ENCODE assay signal across 17 mouse cellular contexts in the genomic region with DNA sequence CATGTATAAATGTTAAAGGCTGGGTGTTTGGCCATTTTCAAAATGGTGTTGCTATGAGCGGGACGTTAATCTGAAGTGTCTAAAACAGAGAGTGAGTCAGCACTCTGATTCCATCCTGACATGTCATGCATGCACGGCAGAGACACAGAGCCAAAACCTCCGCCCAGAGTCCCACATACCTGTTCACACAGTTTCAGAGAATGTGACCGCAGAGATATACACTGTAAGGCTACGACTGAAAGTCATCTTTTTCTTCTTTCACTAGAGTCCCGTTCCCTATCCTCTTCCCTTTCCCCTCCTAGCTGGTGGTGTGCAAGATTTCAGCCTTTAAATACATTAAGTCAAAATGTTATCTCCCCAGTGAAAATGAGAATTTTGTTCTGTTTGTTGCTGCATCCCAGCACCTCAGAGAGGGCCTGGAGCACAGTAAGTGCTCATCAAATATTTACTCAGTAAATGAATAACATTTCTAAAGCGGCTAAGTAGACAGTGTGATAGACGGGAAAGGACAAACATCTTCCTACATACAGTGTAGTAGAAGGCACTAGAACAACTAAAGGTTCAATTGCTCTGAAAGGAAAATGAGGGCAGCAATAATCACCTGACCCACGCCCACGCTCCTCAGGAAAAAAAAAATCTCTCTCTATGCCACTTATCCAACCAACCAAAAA. TPM values are rescaled to one million over a fixed set of nuclear protein-coding genes. Genes with fewer than 3 reads are reported as not detected.
A peak's percentile ranks its signal among the peaks of the same experiment; 100 is the strongest.
DNase-seq lines count a peak whose midpoint lies in the region; ATAC-seq lines count a peak whose summit lies in the region.
"Had no signal": no experiment of that assay in that cellular context is flagged by ENCODE, and none has a peak within 500 bp of the region (broad histone marks: within the 10 kb centered on the region; RNA-seq: fewer than 3 reads in every experiment).

No protein-coding gene starts in this region.

- no peak overlapping the region for H3K4me2 ChIP-seq in heart, embryonic 12.5 days
- H3K4me2 ChIP-seq in lung, embryonic 16.5 days (ENCODE audit: low read depth, low read length) = peak overlapping the region; percentile 19; the same call in 1 of the 2 replicates
- no peak overlapping the region; the same call in 1 of the 2 replicates for H3K4me2 ChIP-seq in liver, embryonic 15.5 days
- no peak overlapping the region for H3K4me2 ChIP-seq in stomach, embryonic 16.5 days (ENCODE audit: low read depth, low read length)
- H3K4me2 ChIP-seq in forebrain, embryonic 14.5 days (ENCODE audit: low read length) = no peak overlapping the region
- H3K4me2 ChIP-seq: embryonic facial prominence, embryonic 12.5 days had no signal

- no peaks in the 10 kb centered on the region for H3K9me3 ChIP-seq in heart, embryonic 12.5 days (replicated peaks)
- no peaks in the 10 kb centered on the region for H3K9me3 ChIP-seq in lung, embryonic 16.5 days (ENCODE audit: control insufficient read depth, low read length)
- H3K9me3 ChIP-seq in liver, embryonic 15.5 days (replicated peaks) = no peaks in the 10 kb centered on the region
- H3K9me3 ChIP-seq in stomach, embryonic 16.5 days (replicated peaks; ENCODE audit: control insufficient read depth, low read length) = no peaks in the 10 kb centered on the region
- no peaks in the 10 kb centered on the region for H3K9me3 ChIP-seq in forebrain, embryonic 14.5 days (replicated peaks; ENCODE audit: control insufficient read depth, low read length)
- H3K9me3 ChIP-seq: embryonic facial prominence, embryonic 12.5 days had no signal

- peaks cover 6% of the 10 kb centered on the region for H3K4me1 ChIP-seq in heart, embryonic 12.5 days (replicated peaks)
- peaks cover 26% of the 10 kb centered on the region for H3K4me1 ChIP-seq in lung, embryonic 16.5 days (replicated peaks; ENCODE audit: control insufficient read depth, insufficient read depth, low read length)
- H3K4me1 ChIP-seq in liver, embryonic 15.5 days (replicated peaks) = no peaks in the 10 kb centered on the region; the same call in 1 of the 2 replicates
- H3K4me1 ChIP-seq in stomach, embryonic 16.5 days (ENCODE audit: control insufficient read depth, insufficient read depth, low read length) = peaks cover 31% of the 10 kb centered on the region; the same call in 1 of the 2 replicates
- no peaks in the 10 kb centered on the region for H3K4me1 ChIP-seq in forebrain, embryonic 14.5 days (ENCODE audit: control insufficient read depth, insufficient read depth, low read length)
- H3K4me1 ChIP-seq: embryonic facial prominence, embryonic 12.5 days had no signal

- no peak overlapping the region for H3K27ac ChIP-seq in heart, embryonic 12.5 days (ENCODE audit: poor library complexity, severe bottlenecking)
- 0 out of 2 replicates have a peak overlapping the region, but pooled peaks have one; percentile 28 for H3K27ac ChIP-seq in lung, embryonic 16.5 days (ENCODE audit: low read length)
- peak overlapping the region; percentile 51 for H3K27ac ChIP-seq in liver, embryonic 15.5 days (replicated peaks)
- 0 out of 2 replicates have a peak overlapping the region, but pooled peaks have one; percentile 6 for H3K27ac ChIP-seq in stomach, embryonic 16.5 days (ENCODE audit: low read length)
- no peak overlapping the region for H3K27ac ChIP-seq in forebrain, embryonic 14.5 days (ENCODE audit: low read depth, low read length)
- H3K27ac ChIP-seq: embryonic facial prominence, embryonic 12.5 days; hindbrain, postnatal 0 days had no signal

- no peaks in the 10 kb centered on the region for H3K27me3 ChIP-seq in heart, embryonic 12.5 days (replicated peaks)
- H3K27me3 ChIP-seq in lung, embryonic 16.5 days (ENCODE audit: control insufficient read depth, insufficient read depth, low read depth, low read length) = no peaks in the 10 kb centered on the region
- H3K27me3 ChIP-seq in liver, embryonic 15.5 days = no peaks in the 10 kb centered on the region
- H3K27me3 ChIP-seq in stomach, embryonic 16.5 days (ENCODE audit: control insufficient read depth, insufficient read depth, low read length) = no peaks in the 10 kb centered on the region
- H3K27me3 ChIP-seq in forebrain, embryonic 14.5 days (replicated peaks; ENCODE audit: control insufficient read depth, insufficient read depth, low read length) = no peaks in the 10 kb centered on the region
- H3K27me3 ChIP-seq: embryonic facial prominence, embryonic 12.5 days had no signal

- no peak for DNase-seq in heart, adult 18-20 months
- no peak for DNase-seq in lung, postnatal 10 days
- no peak for DNase-seq in layer of hippocampus, adult 8-10 months (ENCODE audit: low spot score in 2 of 2)
- no peak for DNase-seq in forebrain, embryonic 14.5 days (ENCODE audit: low spot score)
- DNase-seq: adrenal gland, postnatal 10 days; cerebellum, adult 18-20 months; gastrocnemius, postnatal 10 days; heart, postnatal 4 days; layer of hippocampus, adult 9-11 months; retina, postnatal 1 day had no signal

- 79% methylated on average over 11 of the region's 11 CpGs for WGBS in heart, embryonic 12.5 days
- 47% methylated on average over 11 of the region's 11 CpGs for WGBS in lung, embryonic 16.5 days
- 55% methylated on average over 11 of the region's 11 CpGs for WGBS in liver, embryonic 15.5 days (ENCODE audit: insufficient replicate concordance)
- WGBS in stomach, embryonic 16.5 days = 54% methylated on average over 11 of the region's 11 CpGs
- whole genome bisulfite sequencing in forebrain, embryonic 14.5 days = 90% methylated on average over 11 of the region's 11 CpGs

- no peak overlapping the region for H3K9ac ChIP-seq in heart, embryonic 12.5 days
- H3K9ac ChIP-seq in lung, embryonic 16.5 days (ENCODE audit: low read length) = no peak overlapping the region
- no peak overlapping the region for H3K9ac ChIP-seq in liver, embryonic 15.5 days
- H3K9ac ChIP-seq in stomach, embryonic 16.5 days (ENCODE audit: low read length) = no peak overlapping the region
- no peak overlapping the region for H3K9ac ChIP-seq in forebrain, embryonic 14.5 days (ENCODE audit: low read length)
- H3K9ac ChIP-seq: embryonic facial prominence, embryonic 12.5 days had no signal

- 0 out of 2 replicates have a peak, but pooled peaks have one; percentile 9 for ATAC-seq in heart, embryonic 12.5 days (ENCODE audit: insufficient number of reproducible peaks, low FRiP score)
- peak; percentile 21 for ATAC-seq in lung, embryonic 16.5 days (ENCODE audit: low read depth)
- peak; percentile 83 for ATAC-seq in liver, embryonic 15.5 days (ENCODE audit: insufficient read depth)
- ATAC-seq in stomach, embryonic 16.5 days (ENCODE audit: insufficient read depth, low FRiP score) = no peak
- no peak for ATAC-seq in forebrain, embryonic 14.5 days
- ATAC-seq: hindbrain, postnatal 0 days; midbrain, embryonic 16.5 days had no signal

- H3K4me3 ChIP-seq in heart, embryonic 12.5 days = no peak overlapping the region
- no peak overlapping the region for H3K4me3 ChIP-seq in lung, embryonic 16.5 days (ENCODE audit: low read length)
- no peak overlapping the region for H3K4me3 ChIP-seq in liver, embryonic 15.5 days (replicated peaks)
- no peak overlapping the region for H3K4me3 ChIP-seq in stomach, embryonic 16.5 days (replicated peaks; ENCODE audit: low read length)
- no peak overlapping the region for H3K4me3 ChIP-seq in forebrain, embryonic 14.5 days (ENCODE audit: low read depth, low read length)
- H3K4me3 ChIP-seq: embryonic facial prominence, embryonic 12.5 days had no signal

- peaks cover 7% of the 10 kb centered on the region; the same call in 1 of the 2 replicates for H3K36me3 ChIP-seq in heart, embryonic 12.5 days
- H3K36me3 ChIP-seq in lung, embryonic 16.5 days (ENCODE audit: control insufficient read depth, insufficient read depth, low read length) = 0 out of 2 replicates have a peak, but pooled peaks cover 6% of the 10 kb centered on the region
- no peaks in the 10 kb centered on the region for H3K36me3 ChIP-seq in liver, embryonic 15.5 days (replicated peaks)
- no peaks in the 10 kb centered on the region for H3K36me3 ChIP-seq in stomach, embryonic 16.5 days (ENCODE audit: control insufficient read depth, insufficient read depth, low read length)
- peaks cover 5% of the 10 kb centered on the region; the same call in 1 of the 2 replicates for H3K36me3 ChIP-seq in forebrain, embryonic 14.5 days (ENCODE audit: control insufficient read depth, insufficient read depth, low read length)

RNA-seq across cellular contexts. Expression of a gene that starts 59.5 kb away (rescaled TPM):
- 36.5 and 38.1 TPM in 2 replicates for polyA plus RNA-seq in heart, embryonic 12.5 days (2016; fragmentation: Nextera tagmentation; extraction: Ambion mirVana)
- total RNA-seq in heart, adult 18-20 months (2021) = 10 to 100 TPM; 24.8 to 30.0 TPM
- 80.4 and 83.0 TPM in 2 replicates for polyA plus RNA-seq in lung, embryonic 16.5 days (2015; fragmentation: Nextera tagmentation; extraction: Ambion mirVana)
- polyA plus RNA-seq in liver, embryonic 15.5 days (2015; fragmentation: Nextera tagmentation; extraction: Ambion mirVana) = 8.1 and 8.2 TPM in 2 replicates
- 55.3 and 57.8 TPM in 2 replicates for polyA plus RNA-seq in stomach, embryonic 16.5 days (2015; fragmentation: Nextera tagmentation; extraction: Ambion mirVana)
- total RNA-seq in layer of hippocampus, adult 8-10 months (2022) = 10 to 100 TPM; 12.4 to 14.7 (median 13.6) TPM
- polyA plus RNA-seq in forebrain, embryonic 14.5 days (2014; fragmentation: Nextera tagmentation; extraction: Ambion mirVana) = 78.1 and 89.1 TPM in 2 replicates

Comparison
In these comparisons a context has a peak if more than half of its experiments do, and no peak if none do; other contexts are left out.
1. ATAC-seq: peak in heart, embryonic 12.5 days (single experiment), lung, embryonic 16.5 days (single experiment) and liver, embryonic 15.5 days (single experiment); none in stomach, embryonic 16.5 days (single experiment) and forebrain, embryonic 14.5 days (single experiment).
2. H3K27ac ChIP-seq: peak in lung, embryonic 16.5 days (single experiment), liver, embryonic 15.5 days (single experiment) and stomach, embryonic 16.5 days (single experiment); none in heart, embryonic 12.5 days (single experiment) and forebrain, embryonic 14.5 days (single experiment).